Mouse (Mus musculus) forebrain, embryonic 12.5 days (tissue): ENCODE measurements at regions not wholly inside any gene's neighbourhood (a gene's known extent, or its start where the extent isn't known, plus 50 kb on each side); places are given as distances from the start of the nearest gene placed in this dataset.

Experiments
- ATAC-seq: fragments of 200-750 bp; cut with Nextera tagmentation; 2 replicates; pipeline ENCODE4 v1.8.0; 2017; ENCODE audit warnings: moderate TSS enrichment; ENCODE audit not compliant: low FRiP score
- H3K27ac ChIP-seq: fragments of 300-500 bp; sonication (generic); 2 replicates; pipeline ENCODE4 v1.5.1; 2016; ENCODE audit warnings: mild to moderate bottlenecking
- H3K27me3 ChIP-seq: fragments of 300-500 bp; sonication (generic); 2 replicates; pipeline ENCODE4 v1.6.1; 2016; ENCODE audit warnings: mild to moderate bottlenecking
- H3K36me3 ChIP-seq: fragments of 300-500 bp; sonication (generic); replicated peaks from 2 replicates; pipeline ENCODE4 v1.6.1; 2016; ENCODE audit warnings: mild to moderate bottlenecking
- H3K4me1 ChIP-seq: fragments of 300-500 bp; sonication (generic); 2 replicates; pipeline ENCODE4 v1.6.1; 2016
- H3K4me2 ChIP-seq: fragments of 300-500 bp; sonication (generic); 2 replicates; pipeline ENCODE4 v1.6.1; 2016; ENCODE audit warnings: mild to moderate bottlenecking, moderate library complexity
- H3K4me3 ChIP-seq: fragments of 300-500 bp; sonication (generic); replicated peaks from 2 replicates; pipeline ENCODE4 v1.5.1; 2016; ENCODE audit warnings: mild to moderate bottlenecking
- H3K9ac ChIP-seq: fragments of 300-500 bp; sonication (generic); 2 replicates; pipeline ENCODE4 v1.6.1; 2016; ENCODE audit warnings: mild to moderate bottlenecking
- H3K9me3 ChIP-seq: fragments of 300-500 bp; sonication (generic); 2 replicates; pipeline ENCODE4 v1.6.1; 2016
- WGBS: fragments of 180-500 bp; shearing (Covaris S2); methylation state at CpG from one replicate; pipeline ENCODE4 v1.1.7; 2016; 5-methylcytosine and 5-hydroxymethylcytosine counted together

DNA sequence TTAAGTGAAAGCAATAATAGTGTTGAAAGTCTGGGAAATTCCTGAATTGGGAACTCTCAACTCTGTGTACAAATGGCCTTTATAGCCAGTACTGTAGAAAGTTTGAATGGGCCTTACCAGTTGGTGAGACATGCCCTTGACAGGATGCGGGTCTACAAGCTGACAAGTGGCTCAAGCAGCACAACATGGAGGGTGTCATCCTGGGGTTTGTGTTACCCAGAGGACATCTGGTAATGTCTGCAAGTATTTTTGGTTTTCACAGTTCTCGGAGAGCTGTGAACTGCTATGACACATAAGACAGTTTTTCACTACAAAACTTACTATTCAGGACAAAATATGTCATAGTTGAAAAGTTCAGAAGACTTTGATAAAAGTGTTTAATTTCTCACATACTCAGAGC lies 525.7 kb upstream of the A1bg start:
- Histone ChIP-seq H3K27ac (no peak overlapping the region), H3K4me2 (no peak overlapping the region), H3K36me3 (no peaks in the 10 kb centered on the region), H3K9ac (no peak overlapping the region), H3K4me3 (no peak overlapping the region), H3K9me3 (no peaks in the 10 kb centered on the region), H3K27me3 (no peaks in the 10 kb centered on the region), H3K4me1 (no peaks in the 10 kb centered on the region)
- ATAC-seq = no peak
- WGBS = 92% methylated on average over 2 of the region's 2 CpGs

DNA sequence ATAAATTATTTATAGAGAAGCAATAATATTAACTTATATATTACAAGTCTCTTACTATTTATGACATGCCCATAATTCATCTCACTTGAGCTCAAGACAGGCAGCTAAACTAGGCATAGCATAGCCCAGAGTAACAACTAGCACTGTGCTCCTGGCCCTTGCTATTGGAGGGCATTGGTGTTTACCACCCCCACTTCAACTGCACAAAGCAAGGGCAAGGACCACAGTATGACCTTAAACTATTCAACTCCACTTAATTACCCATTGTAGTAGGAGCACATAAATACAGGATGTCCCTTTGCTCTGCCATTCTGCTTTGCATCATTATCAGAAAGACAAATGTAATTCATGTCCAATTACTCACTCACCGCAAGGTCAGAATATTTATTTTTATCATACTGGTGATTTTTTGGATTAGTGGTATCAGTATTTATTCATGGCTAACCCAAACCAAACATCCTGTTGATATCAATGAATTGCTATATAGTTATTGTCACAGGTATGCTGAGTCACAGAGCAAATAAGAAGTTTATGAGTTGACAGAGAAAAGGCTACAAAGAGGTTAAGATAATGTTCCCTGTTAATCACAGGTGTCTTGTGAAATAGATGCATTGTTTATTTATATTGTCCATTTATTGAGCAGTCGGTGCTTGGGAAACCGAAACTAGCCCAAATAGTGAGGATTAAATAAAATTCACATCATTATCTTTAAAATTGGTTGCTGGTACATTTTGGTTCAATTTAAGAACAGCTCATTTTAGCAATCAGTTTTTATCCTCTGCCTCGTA lies 523.4 kb upstream of the A1bg start:
- 90% methylated on average over 4 of the region's 4 CpGs for WGBS
- no peaks in the 10 kb centered on the region for H3K27me3 ChIP-seq
- no peak overlapping the region for H3K4me3 ChIP-seq
- ATAC-seq = no peak
- H3K4me1 ChIP-seq = no peaks in the 10 kb centered on the region
- no peak overlapping the region for H3K9ac ChIP-seq
- no peaks in the 10 kb centered on the region for H3K9me3 ChIP-seq
- H3K4me2 ChIP-seq = no peak overlapping the region
- H3K36me3 ChIP-seq = no peaks in the 10 kb centered on the region
- no peak overlapping the region for H3K27ac ChIP-seq

- no peaks in the 10 kb centered on the region for H3K27me3 ChIP-seq
- no peak for ATAC-seq
- H3K4me3 ChIP-seq = no peak overlapping the region
- 84% methylated on average over 4 of the region's 4 CpGs for WGBS
- no peaks in the 10 kb centered on the region for H3K9me3 ChIP-seq
- no peak overlapping the region for H3K9ac ChIP-seq
- H3K4me1 ChIP-seq = no peaks in the 10 kb centered on the region
- no peak overlapping the region for H3K4me2 ChIP-seq
- H3K36me3 ChIP-seq = no peaks in the 10 kb centered on the region
- no peak overlapping the region for H3K27ac ChIP-seq
Observed at GRCm38 (mm10) chr15:61441734-61442398, 519.1 kb upstream of the A1bg start.

DNA sequence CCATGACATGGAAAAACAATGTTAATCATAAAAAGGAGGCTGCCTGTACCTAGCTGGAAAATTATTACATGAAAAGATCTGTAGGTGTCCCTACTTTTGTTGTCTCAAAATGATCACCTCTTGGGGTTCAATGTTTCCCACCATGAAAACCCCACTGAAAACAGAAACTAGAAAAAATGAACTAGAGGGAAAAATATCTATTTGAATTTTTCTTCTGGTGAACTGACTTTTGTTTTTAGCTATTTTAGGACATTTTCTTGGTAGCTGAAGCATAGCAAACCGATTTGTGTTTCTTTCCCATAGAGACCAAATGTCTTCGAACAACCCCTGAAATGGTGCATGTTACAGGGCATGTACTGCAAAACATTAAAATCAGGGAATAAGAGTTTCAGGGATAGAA lies 518.2 kb upstream of the A1bg start:
- H3K4me1 ChIP-seq = no peaks in the 10 kb centered on the region
- no peak overlapping the region for H3K9ac ChIP-seq
- no peaks in the 10 kb centered on the region for H3K9me3 ChIP-seq
- H3K27ac ChIP-seq = no peak overlapping the region
- no peak overlapping the region for H3K4me3 ChIP-seq
- 88% methylated on average over 2 of the region's 2 CpGs for WGBS
- H3K36me3 ChIP-seq = no peaks in the 10 kb centered on the region
- no peaks in the 10 kb centered on the region for H3K27me3 ChIP-seq
- no peak for ATAC-seq
- no peak overlapping the region for H3K4me2 ChIP-seq

DNA sequence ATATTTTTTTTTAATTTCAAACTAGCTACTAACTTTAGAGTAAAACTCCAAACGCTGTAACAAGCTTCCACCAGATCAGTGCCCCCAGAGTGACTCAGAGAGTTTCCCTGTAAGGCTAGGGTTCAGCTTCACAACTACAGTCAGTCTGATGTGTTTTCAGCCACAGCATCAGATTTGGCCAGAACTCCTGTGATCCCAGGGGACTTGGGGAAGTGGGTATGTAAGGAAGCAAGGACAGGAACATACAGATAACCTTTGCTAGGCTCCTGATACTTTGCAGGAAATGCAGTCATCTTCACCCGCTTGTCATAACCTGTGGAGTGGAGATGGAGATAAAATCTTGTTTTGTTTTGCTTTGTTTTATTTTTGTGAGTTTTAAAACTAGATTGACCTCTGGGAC lies 517.5 kb upstream of the A1bg start:
- no peak overlapping the region for H3K4me2 ChIP-seq
- no peaks in the 10 kb centered on the region for H3K36me3 ChIP-seq
- H3K4me3 ChIP-seq = no peak overlapping the region
- WGBS = 95% methylated on average over 2 of the region's 2 CpGs
- no peak for ATAC-seq
- H3K4me1 ChIP-seq = no peaks in the 10 kb centered on the region
- H3K27me3 ChIP-seq = no peaks in the 10 kb centered on the region
- H3K27ac ChIP-seq = no peak overlapping the region
- H3K9me3 ChIP-seq = no peaks in the 10 kb centered on the region
- H3K9ac ChIP-seq = no peak overlapping the region

DNA sequence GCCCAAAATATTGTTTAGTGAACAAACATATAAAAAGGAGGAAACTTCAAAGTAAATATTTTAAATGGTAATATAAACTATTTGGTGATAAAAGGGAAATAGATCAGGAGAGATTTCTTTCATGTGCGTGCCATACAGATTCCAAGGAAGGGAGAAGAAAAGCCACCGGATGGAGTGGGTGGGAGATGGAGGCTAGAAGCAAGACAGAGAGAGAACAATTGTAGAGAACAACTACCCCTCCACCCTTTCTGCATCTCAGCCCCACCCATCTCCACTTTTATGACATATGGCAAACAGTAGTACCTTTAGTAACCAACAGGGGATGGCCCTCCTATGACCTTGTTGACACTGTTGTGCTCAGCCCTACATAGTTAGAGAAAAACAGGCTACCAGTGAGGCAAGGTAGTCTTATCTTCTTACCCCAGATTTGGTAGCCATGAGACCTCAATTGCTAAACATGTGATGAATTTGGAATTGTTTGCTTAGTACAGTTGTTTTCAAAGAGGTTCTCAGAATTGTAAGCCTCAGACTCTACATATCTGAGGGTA lies 516.9 kb upstream of the A1bg start:
- Histone ChIP-seq H3K9ac (no peak overlapping the region), H3K4me1 (no peaks in the 10 kb centered on the region), H3K9me3 (no peaks in the 10 kb centered on the region), H3K27ac (no peak overlapping the region), H3K4me2 (no peak overlapping the region), H3K36me3 (no peaks in the 10 kb centered on the region), H3K27me3 (no peaks in the 10 kb centered on the region), H3K4me3 (no peak overlapping the region)
- WGBS = 93% methylated on average over 2 of the region's 2 CpGs
- ATAC-seq = no peak

GRCm38 (mm10) chr15:61428818-61429415 lies 506.1 kb upstream of the A1bg start:
- no peak overlapping the region for H3K4me2 ChIP-seq
- no peak overlapping the region for H3K9ac ChIP-seq
- no peaks in the 10 kb centered on the region for H3K9me3 ChIP-seq
- 92% methylated on average over 2 of the region's 2 CpGs for WGBS
- ATAC-seq = no peak
- H3K27ac ChIP-seq = no peak overlapping the region
- H3K27me3 ChIP-seq = no peaks in the 10 kb centered on the region
- no peak overlapping the region for H3K4me3 ChIP-seq
- H3K4me1 ChIP-seq = no peaks in the 10 kb centered on the region
- H3K36me3 ChIP-seq = no peaks in the 10 kb centered on the region

DNA sequence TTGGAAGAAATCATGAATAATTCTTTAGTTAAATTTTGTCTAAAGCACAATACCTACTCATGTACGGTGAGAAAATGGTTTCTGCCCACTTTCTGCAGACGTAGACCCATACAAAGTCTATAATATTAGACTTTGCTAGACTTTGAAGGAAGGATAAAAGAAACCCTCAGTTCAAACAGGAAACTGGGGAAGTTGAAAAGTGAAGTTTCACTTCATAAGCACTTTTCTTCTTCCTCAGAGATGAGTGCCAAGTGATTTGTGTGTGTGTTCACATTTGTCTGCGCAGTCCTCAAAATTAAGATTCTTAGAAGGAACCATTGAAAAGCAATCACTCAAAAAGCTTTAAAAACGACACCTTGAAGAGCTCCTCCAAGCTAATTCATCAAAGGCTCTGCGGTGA lies 500.2 kb upstream of the A1bg start:
- Histone ChIP-seq H3K4me2 (no peak overlapping the region), H3K9ac (no peak overlapping the region), H3K9me3 (no peaks in the 10 kb centered on the region), H3K4me3 (no peak overlapping the region), H3K27ac (no peak overlapping the region), H3K27me3 (no peaks in the 10 kb centered on the region), H3K4me1 (no peaks in the 10 kb centered on the region), H3K36me3 (no peaks in the 10 kb centered on the region)
- WGBS = 89% methylated on average over 5 of the region's 5 CpGs
- ATAC-seq = no peak

DNA sequence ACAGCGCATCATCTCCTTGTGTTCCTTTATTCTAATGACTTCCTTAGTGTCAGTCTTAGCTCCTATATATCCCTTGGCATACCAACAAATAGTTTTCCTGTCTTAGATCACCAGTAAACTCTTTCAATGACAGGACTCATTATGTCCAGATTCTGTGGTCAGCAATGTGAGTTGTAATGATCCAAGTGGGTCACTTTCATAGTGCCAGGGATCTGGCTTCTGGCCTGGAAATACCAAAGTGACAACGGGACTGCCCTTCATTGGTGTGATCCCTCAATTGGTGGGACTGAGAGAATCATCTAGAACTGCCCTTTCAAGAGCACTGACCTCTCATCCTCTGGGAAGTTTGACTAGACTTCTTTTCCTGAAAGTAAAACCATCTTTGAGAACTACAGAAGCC lies 494.7 kb upstream of the A1bg start:
- no peak overlapping the region for H3K27ac ChIP-seq
- no peaks in the 10 kb centered on the region for H3K9me3 ChIP-seq
- no peak overlapping the region for H3K9ac ChIP-seq
- no peaks in the 10 kb centered on the region for H3K4me1 ChIP-seq
- ATAC-seq = no peak
- no peaks in the 10 kb centered on the region for H3K27me3 ChIP-seq
- 90% methylated on average over 2 of the region's 2 CpGs for WGBS
- no peaks in the 10 kb centered on the region for H3K36me3 ChIP-seq
- H3K4me3 ChIP-seq = no peak overlapping the region
- no peak overlapping the region for H3K4me2 ChIP-seq

- no peak for ATAC-seq
- Histone ChIP-seq H3K4me3 (no peak overlapping the region), H3K4me2 (no peak overlapping the region), H3K9me3 (no peaks in the 10 kb centered on the region), H3K27ac (no peak overlapping the region), H3K4me1 (no peaks in the 10 kb centered on the region), H3K36me3 (no peaks in the 10 kb centered on the region), H3K9ac (no peak overlapping the region), H3K27me3 (no peaks in the 10 kb centered on the region)
- WGBS = 87% methylated on average over 3 of the region's 3 CpGs
Observed at GRCm38 (mm10) chr15:61416841-61417240, 494.0 kb upstream of the A1bg start.

- no peak overlapping the region for H3K4me2 ChIP-seq
- H3K4me1 ChIP-seq = no peaks in the 10 kb centered on the region
- H3K9ac ChIP-seq = no peak overlapping the region
- H3K36me3 ChIP-seq = no peaks in the 10 kb centered on the region
- H3K9me3 ChIP-seq = no peaks in the 10 kb centered on the region
- no peaks in the 10 kb centered on the region for H3K27me3 ChIP-seq
- no peak overlapping the region for H3K27ac ChIP-seq
- WGBS = 62% methylated on average over 1 of the region's 1 CpGs
- ATAC-seq = no peak
- H3K4me3 ChIP-seq = no peak overlapping the region
Observed at GRCm38 (mm10) chr15:61415626-61416025, 492.8 kb upstream of the A1bg start.

DNA sequence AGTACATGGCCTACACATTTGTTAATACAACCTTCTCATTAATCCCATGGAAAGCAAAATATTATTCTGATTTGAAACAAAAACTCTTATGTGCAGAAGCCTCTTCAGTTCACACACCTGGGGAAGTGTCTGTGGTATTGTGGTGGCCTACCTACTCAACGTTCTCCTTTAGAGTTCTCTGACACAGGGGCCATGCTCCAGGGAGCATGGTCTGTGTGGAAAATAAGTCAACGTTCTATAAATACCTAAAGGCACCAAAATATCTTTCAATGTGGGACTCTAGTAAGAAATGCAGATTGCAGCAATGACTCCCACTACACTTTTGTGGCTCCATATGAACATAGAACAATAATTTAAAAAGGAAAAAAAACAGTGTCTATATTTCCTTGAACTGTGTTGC lies 489.0 kb upstream of the A1bg start:
- no peaks in the 10 kb centered on the region for H3K9me3 ChIP-seq
- no peaks in the 10 kb centered on the region for H3K27me3 ChIP-seq
- H3K4me1 ChIP-seq = no peaks in the 10 kb centered on the region
- no peaks in the 10 kb centered on the region for H3K36me3 ChIP-seq
- H3K27ac ChIP-seq = no peak overlapping the region
- WGBS = 87% methylated on average over 2 of the region's 2 CpGs
- H3K9ac ChIP-seq = no peak overlapping the region
- H3K4me3 ChIP-seq = no peak overlapping the region
- ATAC-seq = no peak
- no peak overlapping the region for H3K4me2 ChIP-seq
